8 mouse cellular contexts compared by ENCODE assay signal in the genomic region with DNA sequence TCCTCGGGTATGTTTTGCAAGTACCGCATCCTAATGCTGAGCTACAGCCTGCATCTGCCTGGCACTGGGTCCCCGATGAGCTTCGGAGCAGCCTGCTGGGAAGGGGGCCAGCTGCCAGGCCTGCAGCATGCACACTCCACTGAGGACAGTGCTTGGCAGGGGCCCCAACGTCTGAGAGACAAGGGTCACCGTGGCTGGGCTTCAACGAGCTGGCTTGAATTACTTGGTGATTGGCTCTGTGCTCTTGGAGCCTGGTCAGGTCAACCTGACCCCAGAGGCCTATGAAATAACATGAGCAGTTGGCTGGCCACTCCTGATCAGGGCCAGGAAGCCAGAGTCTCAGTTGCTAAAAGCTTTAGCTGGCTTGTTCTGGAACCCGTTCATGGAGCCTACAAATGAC.
A peak's percentile ranks its signal among the peaks of the same experiment; 100 is the strongest.
DNase-seq lines count a peak whose midpoint lies in the region; ATAC-seq and TF ChIP-seq lines count a peak whose summit lies in the region.

No protein-coding gene starts in this region.

- no peak for ATAC-seq in embryonic facial prominence, embryonic 14.5 days (ENCODE audit: low read depth)
- no peak for ATAC-seq in liver, embryonic 12.5 days

- no peak overlapping the region for H3K4me3 ChIP-seq in embryonic facial prominence, embryonic 14.5 days (ENCODE audit: low read depth, low read length)
- H3K4me3 ChIP-seq in myocyte: no peak overlapping the region
- H3K4me3 ChIP-seq in liver, embryonic 12.5 days: no peak overlapping the region

- WGBS in embryonic facial prominence, embryonic 14.5 days: 33% methylated on average over 8 of the region's 8 CpGs
- 61% methylated on average over 8 of the region's 8 CpGs for WGBS in liver, embryonic 12.5 days (ENCODE audit: insufficient replicate concordance)

- intact Hi-C loops in heart, postnatal 10 days (cut with DNase I): loop anchor here (5.0 kb wide), 1 partner anchor 88 kb away; no protein-coding TSS in a partner anchor

- peak; percentile 33 for DNase-seq in 3T3-L1 (ENCODE audit: low read depth, low spot score)
- DNase-seq in adrenal gland, adult 18-20 months (ENCODE audit: low spot score in 2 of 2): peak; percentile 5 to 40
- peak; percentile 46 for DNase-seq in embryonic facial prominence, embryonic 14.5 days (ENCODE audit: low spot score)
- DNase-seq in heart, postnatal 10 days: peak; percentile 89 to 92
- DNase-seq in layer of hippocampus, postnatal 25 days (ENCODE audit: extremely low spot score in 1 of 2, low spot score in 1 of 2): peak; percentile 30 to 61
- no peak for DNase-seq in c-Kit-positive CD71-positive TER-119-positive erythroid progenitor cells, embryonic 14.5 days (ENCODE audit: low spot score)

- H3K79me2 ChIP-seq in myocyte (ENCODE audit: control insufficient read depth, insufficient read depth): no peaks in the 10 kb centered on the region

- H3K4me1 ChIP-seq in embryonic facial prominence, embryonic 14.5 days (ENCODE audit: control insufficient read depth, insufficient read depth, low read length): peaks cover 8% of the 10 kb centered on the region; the same call in 1 of the 2 replicates
- H3K4me1 ChIP-seq in liver, embryonic 12.5 days: no peaks in the 10 kb centered on the region

- H3K4me2 ChIP-seq in embryonic facial prominence, embryonic 14.5 days (ENCODE audit: low read depth, low read length): no peak overlapping the region
- no peak overlapping the region for H3K4me2 ChIP-seq in myocyte (ENCODE audit: low read depth)
- H3K4me2 ChIP-seq in liver, embryonic 12.5 days: no peak overlapping the region

- no peaks in the 10 kb centered on the region for H3K27me3 ChIP-seq in embryonic facial prominence, embryonic 14.5 days (replicated peaks; ENCODE audit: control insufficient read depth, insufficient read depth, low read length)
- peaks cover 60% of the 10 kb centered on the region for H3K27me3 ChIP-seq in myocyte (ENCODE audit: control insufficient read depth, insufficient read depth, insufficient read length)
- H3K27me3 ChIP-seq in liver, embryonic 12.5 days (replicated peaks): peaks cover 15% of the 10 kb centered on the region; the same call in 1 of the 2 replicates

- no peak overlapping the region for H3ac ChIP-seq in myocyte (ENCODE audit: control insufficient read depth, insufficient read length)

- no peak overlapping the region for H3K27ac ChIP-seq in embryonic facial prominence, embryonic 14.5 days (replicated peaks; ENCODE audit: low read depth, low read length)
- H3K27ac ChIP-seq in liver, embryonic 12.5 days: no peak overlapping the region

- no peak overlapping the region for H3K9ac ChIP-seq in embryonic facial prominence, embryonic 14.5 days (ENCODE audit: low read depth, low read length)
- no peak overlapping the region for H3K9ac ChIP-seq in liver, embryonic 12.5 days

- H3K9me3 ChIP-seq in embryonic facial prominence, embryonic 14.5 days (ENCODE audit: control insufficient read depth, low read length): no peaks in the 10 kb centered on the region
- H3K9me3 ChIP-seq in liver, embryonic 12.5 days (replicated peaks): no peaks in the 10 kb centered on the region

- no peaks in the 10 kb centered on the region for H3K36me3 ChIP-seq in embryonic facial prominence, embryonic 14.5 days (ENCODE audit: control insufficient read depth, insufficient read depth, low read length)
- no peaks in the 10 kb centered on the region for H3K36me3 ChIP-seq in myocyte (ENCODE audit: control insufficient read depth, insufficient read depth)
- H3K36me3 ChIP-seq in liver, embryonic 12.5 days: no peaks in the 10 kb centered on the region

- TF ChIP-seq POLR2A in myocyte (IDR thresholded peaks at IDR 0.05; ENCODE audit: insufficient read length, low read depth): no peak

TF ChIP-seq in myocyte, 11 proteins besides CTCF, POLR2A, EP300 and RAD21:
- TF ChIP-seq MYOG (IDR thresholded peaks at IDR 0.05; ENCODE audit: control insufficient read depth in 1 of 3, insufficient read depth in 1 of 3, insufficient read length in 2 of 3, low read depth in 2 of 3) (peak in 1 of 3 experiments; percentile 19), TCF12 (IDR thresholded peaks at IDR 0.05; ENCODE audit: insufficient read depth, poor library complexity, severe bottlenecking) (no peak), CEBPB (IDR thresholded peaks at IDR 0.05; ENCODE audit: insufficient read depth, poor library complexity, severe bottlenecking) (no peak), TCF3 (IDR thresholded peaks at IDR 0.05; ENCODE audit: insufficient read length, low read depth) (peak; percentile 5)
